Mouse (Mus musculus): ENCODE data around the gene Olfr728. TPM values are rescaled to one million over a fixed set of nuclear protein-coding genes. Genes with fewer than 3 reads are reported as not detected.

Olfr728 gene
- not detected for polyA plus RNA-seq (2014; fragmentation: Illumina TruSeq; extraction: RNeasy Lipid Tissue Mini Kit (QIAGEN cat#74804); ENCODE audit: low read depth, low replicate concordance)

DNA sequence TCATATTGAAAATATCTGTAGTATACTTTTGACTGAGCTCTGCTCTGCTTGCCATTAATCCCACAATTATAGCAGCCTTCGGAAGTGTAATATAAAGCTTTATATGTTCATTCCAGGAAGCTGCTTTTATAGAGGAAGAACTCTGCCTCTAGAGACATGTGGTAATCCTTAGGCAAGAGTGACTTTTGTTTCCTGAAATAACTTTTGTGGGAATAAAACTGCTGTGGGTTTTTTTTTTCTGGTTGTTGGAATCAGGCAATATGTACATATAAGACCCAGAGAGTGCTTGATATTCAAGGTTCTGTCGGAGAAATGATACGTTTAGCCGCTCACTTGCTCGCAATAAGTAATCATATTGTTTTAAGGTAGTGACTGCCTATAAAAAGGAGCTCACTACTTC is at the start of gene Olfr728:
Gene Olfr728 (minus strand): TSS at position 101 of the 400 bp plus-strand sequence.

DNA sequence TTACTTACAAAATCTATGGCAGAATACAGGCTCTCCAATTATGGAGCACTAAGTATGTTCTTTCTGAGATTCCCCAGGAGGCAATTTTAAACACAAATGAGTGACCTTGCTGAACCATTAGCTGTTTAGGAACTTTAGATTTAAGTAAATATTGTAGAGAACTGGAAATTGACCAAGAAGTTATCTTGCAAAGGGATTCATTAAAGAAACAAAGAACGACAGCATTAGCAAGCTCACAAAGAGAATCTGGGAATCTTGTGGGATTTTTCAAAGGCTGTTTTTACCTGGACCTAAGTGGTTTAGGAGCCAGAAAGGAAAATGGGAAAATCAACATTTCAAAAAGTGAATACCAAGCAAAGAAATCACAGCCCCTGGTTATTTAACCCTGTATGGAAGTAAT is 45.6 kb upstream of the Olfr728 start, which contains the start of gene Olfr730:
Gene Olfr730 (minus strand): TSS at position 101 of the 400 bp plus-strand sequence.

DNA sequence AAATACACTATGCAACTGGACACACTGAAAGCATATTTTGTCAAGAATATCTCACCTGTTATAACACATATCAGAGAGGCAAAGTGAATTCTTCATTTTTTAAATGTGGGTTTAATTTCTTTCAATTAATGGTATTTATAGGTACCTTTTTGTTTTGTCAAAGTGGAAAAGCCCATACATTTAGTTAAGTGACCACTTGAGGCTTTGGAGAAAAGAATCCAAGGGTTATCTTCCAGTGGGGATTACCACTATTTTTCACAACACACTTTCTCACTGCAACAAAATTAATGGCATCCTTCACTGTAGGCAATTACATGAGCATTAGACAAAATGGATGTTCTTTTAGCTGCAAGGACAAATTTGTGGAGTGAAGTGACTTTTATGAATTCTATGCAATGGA is 10.3 kb upstream of the Olfr728 start, which contains the start of gene Olfr729:
Gene Olfr729 (minus strand): TSS at position 101 of the 400 bp plus-strand sequence.

DNA sequence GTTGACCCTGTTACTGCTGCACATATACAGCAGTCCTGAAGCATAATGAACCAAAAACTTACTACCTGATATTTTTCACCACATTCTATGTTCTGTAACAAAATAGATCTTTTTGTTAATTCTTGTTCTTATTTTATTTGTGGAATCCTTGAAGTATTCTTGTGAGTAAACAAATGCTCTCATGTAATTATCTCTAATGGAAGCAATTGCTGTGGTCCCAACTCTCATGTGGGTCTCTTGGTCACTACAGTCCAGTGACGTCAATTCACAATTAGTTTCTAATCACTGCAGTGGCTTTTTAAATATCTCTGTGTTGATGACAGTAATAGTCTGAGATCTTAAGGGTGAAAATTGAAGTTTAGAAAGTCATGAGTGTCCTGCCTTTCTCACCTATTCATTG is 19.6 kb downstream of the Olfr728 start, which contains the start of gene Olfr727:
Gene Olfr727 (plus strand): TSS at position 301 of the 400 bp plus-strand sequence.

DNA sequence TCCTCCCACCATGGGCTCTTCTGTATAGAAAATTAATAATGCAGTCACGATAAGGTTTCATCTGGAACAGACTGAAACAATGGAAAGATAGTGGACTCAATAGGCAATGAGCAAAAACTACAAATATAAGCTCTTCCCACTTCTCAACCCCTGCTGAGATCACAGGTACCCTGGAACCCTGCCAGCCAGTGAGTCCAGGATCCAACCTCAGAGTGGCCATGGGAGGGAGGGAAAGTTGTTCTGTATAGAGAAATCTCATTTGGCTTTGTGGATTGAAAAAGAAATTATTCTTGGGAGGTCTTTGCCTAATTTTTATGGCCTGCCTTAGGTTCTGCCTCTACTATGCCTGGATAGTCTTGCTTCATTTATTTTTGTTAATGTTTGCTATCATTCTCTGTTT is 51.6 kb downstream of the Olfr728 start, which contains the start of gene Olfr726:
Gene Olfr726 (minus strand): TSS at position 101 of the 400 bp plus-strand sequence.

Other genes with a start within 250 kb of the Olfr728 start
- gene Olfr722, start 240.7 kb downstream of the Olfr728 start, polyA plus RNA-seq (2014; fragmentation: Illumina TruSeq; extraction: RNeasy Lipid Tissue Mini Kit (QIAGEN cat#74804); ENCODE audit: low read depth, low replicate concordance) = not detected
- gene Olfr723, start 210.9 kb downstream of the Olfr728 start, polyA plus RNA-seq (2014; fragmentation: Illumina TruSeq; extraction: RNeasy Lipid Tissue Mini Kit (QIAGEN cat#74804); ENCODE audit: low read depth, low replicate concordance) = not detected
- gene Olfr724, start 179.4 kb downstream of the Olfr728 start, polyA plus RNA-seq (2014; fragmentation: Illumina TruSeq; extraction: RNeasy Lipid Tissue Mini Kit (QIAGEN cat#74804); ENCODE audit: low read depth, low replicate concordance) = not detected
- not detected for gene Olfr725, start 102.3 kb downstream of the Olfr728 start, polyA plus RNA-seq (2014; fragmentation: Illumina TruSeq; extraction: RNeasy Lipid Tissue Mini Kit (QIAGEN cat#74804); ENCODE audit: low read depth, low replicate concordance)
- not detected for gene Olfr726, start 51.7 kb downstream of the Olfr728 start, polyA plus RNA-seq (2014; fragmentation: Illumina TruSeq; extraction: RNeasy Lipid Tissue Mini Kit (QIAGEN cat#74804); ENCODE audit: low read depth, low replicate concordance)
- gene Olfr727, start 19.5 kb downstream of the Olfr728 start, polyA plus RNA-seq (2014; fragmentation: Illumina TruSeq; extraction: RNeasy Lipid Tissue Mini Kit (QIAGEN cat#74804); ENCODE audit: low read depth, low replicate concordance) = not detected
- not detected for gene Olfr729, start 10.2 kb upstream of the Olfr728 start, polyA plus RNA-seq (2014; fragmentation: Illumina TruSeq; extraction: RNeasy Lipid Tissue Mini Kit (QIAGEN cat#74804); ENCODE audit: low read depth, low replicate concordance)
- gene Olfr730, start 45.5 kb upstream of the Olfr728 start, polyA plus RNA-seq (2014; fragmentation: Illumina TruSeq; extraction: RNeasy Lipid Tissue Mini Kit (QIAGEN cat#74804); ENCODE audit: low read depth, low replicate concordance) = not detected
- not detected for gene Olfr731, start 99.2 kb upstream of the Olfr728 start, polyA plus RNA-seq (2014; fragmentation: Illumina TruSeq; extraction: RNeasy Lipid Tissue Mini Kit (QIAGEN cat#74804); ENCODE audit: low read depth, low replicate concordance)
- not detected for gene Olfr732, start 141.5 kb upstream of the Olfr728 start, polyA plus RNA-seq (2014; fragmentation: Illumina TruSeq; extraction: RNeasy Lipid Tissue Mini Kit (QIAGEN cat#74804); ENCODE audit: low read depth, low replicate concordance)
- gene Olfr733, start 158.8 kb upstream of the Olfr728 start, polyA plus RNA-seq (2014; fragmentation: Illumina TruSeq; extraction: RNeasy Lipid Tissue Mini Kit (QIAGEN cat#74804); ENCODE audit: low read depth, low replicate concordance) = not detected
- gene Olfr734, start 184.1 kb upstream of the Olfr728 start, polyA plus RNA-seq (2014; fragmentation: Illumina TruSeq; extraction: RNeasy Lipid Tissue Mini Kit (QIAGEN cat#74804); ENCODE audit: low read depth, low replicate concordance) = not detected
- not detected for gene Olfr735, start 206.2 kb upstream of the Olfr728 start, polyA plus RNA-seq (2014; fragmentation: Illumina TruSeq; extraction: RNeasy Lipid Tissue Mini Kit (QIAGEN cat#74804); ENCODE audit: low read depth, low replicate concordance)
- not detected for gene Tlr11, start 215.2 kb upstream of the Olfr728 start, polyA plus RNA-seq (2014; fragmentation: Illumina TruSeq; extraction: RNeasy Lipid Tissue Mini Kit (QIAGEN cat#74804); ENCODE audit: low read depth, low replicate concordance)
- gene Olfr736, start 238.5 kb upstream of the Olfr728 start, polyA plus RNA-seq (2014; fragmentation: Illumina TruSeq; extraction: RNeasy Lipid Tissue Mini Kit (QIAGEN cat#74804); ENCODE audit: low read depth, low replicate concordance) = not detected